Mouse (Mus musculus) stomach, postnatal 0 days (tissue): ENCODE measurements at regions not wholly inside any gene's neighbourhood (a gene's known extent, or its start where the extent isn't known, plus 50 kb on each side); places are given as distances from the start of the nearest gene placed in this dataset.

ENCODE experiments used
- CTCF ChIP-seq: IDR thresholded peaks from 2 replicates; pipeline ENCODE4 v1.5.1; 2016; ENCODE audit warnings: antibody characterized with exemption, low read depth, mild to moderate bottlenecking, moderate library complexity
- EP300 ChIP-seq: optimal IDR thresholded peaks from 2 replicates; pipeline ENCODE3; 2016; ENCODE audit warnings: antibody characterized with exemption

DNA sequence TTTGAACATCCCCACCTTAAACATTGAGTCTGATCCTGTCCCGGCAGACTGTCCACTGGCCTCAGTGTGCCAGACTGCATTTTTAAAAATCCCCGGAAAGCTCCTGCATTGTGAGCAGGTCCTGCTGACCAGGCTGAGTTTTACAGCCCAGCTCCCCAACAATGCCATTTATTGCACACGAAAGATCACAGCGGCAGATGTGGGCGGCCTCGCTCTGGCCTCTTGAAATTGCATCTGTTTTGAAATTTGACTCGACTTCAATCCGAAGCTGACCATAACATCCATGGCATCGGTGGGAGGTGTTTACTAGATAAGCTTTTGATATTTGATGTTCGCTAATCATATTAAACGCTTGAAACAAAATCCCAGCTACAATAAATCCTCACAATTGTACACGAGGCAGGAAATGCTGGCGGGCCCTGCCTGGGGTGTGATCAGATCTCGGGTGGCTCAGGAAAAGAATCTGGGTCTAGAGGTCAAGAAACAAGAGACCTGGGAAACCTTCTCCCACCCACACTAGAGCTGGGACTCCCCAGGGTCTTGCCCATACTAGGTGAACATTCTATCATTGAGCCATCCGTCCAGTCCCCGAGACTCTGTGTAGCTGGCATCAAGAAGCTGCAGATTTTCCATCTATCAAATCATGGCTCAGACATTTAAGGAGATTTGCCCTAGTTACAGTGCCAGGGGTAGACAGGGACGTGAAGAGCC, 99.3 kb downstream of the Mycn start:
- TF ChIP-seq EP300, result no peak
- TF ChIP-seq CTCF, result no peak
